Mouse (Mus musculus) hindbrain, embryonic 13.5 days (tissue): ENCODE results near the gene Atg16l2. TPM values are rescaled to one million over a fixed set of nuclear protein-coding genes. Genes with fewer than 3 reads are reported as not detected.

Experiments used
- ATAC-seq: fragments of 200-750 bp; cut with Nextera tagmentation; 2 replicates; pipeline ENCODE4 v1.8.0; 2017; ENCODE audit warnings: moderate TSS enrichment; ENCODE audit not compliant: low FRiP score
- H3K27ac ChIP-seq: fragments of 300-500 bp; sonication (generic); 2 replicates; pipeline ENCODE4 v1.5.1; 2015; ENCODE audit warnings: inconsistent platforms, mild to moderate bottlenecking, moderate library complexity
- H3K27me3 ChIP-seq: fragments of 300-500 bp; sonication (generic); 2 replicates; pipeline ENCODE4 v1.6.1; 2015; ENCODE audit warnings: mild to moderate bottlenecking, inconsistent platforms
- H3K36me3 ChIP-seq: fragments of 300-500 bp; sonication (generic); 2 replicates; pipeline ENCODE4 v1.6.1; 2015; ENCODE audit warnings: mild to moderate bottlenecking, inconsistent platforms
- H3K4me1 ChIP-seq: fragments of 300-500 bp; sonication (generic); replicated peaks from 2 replicates; pipeline ENCODE4 v1.6.1; 2015; ENCODE audit warnings: inconsistent platforms
- H3K4me2 ChIP-seq: fragments of 300-500 bp; sonication (generic); 2 replicates; pipeline ENCODE4 v1.6.1; 2015; ENCODE audit warnings: inconsistent platforms, mild to moderate bottlenecking, moderate library complexity
- H3K4me3 ChIP-seq: fragments of 300-500 bp; sonication (generic); 2 replicates; pipeline ENCODE4 v1.5.1; 2015; ENCODE audit warnings: mild to moderate bottlenecking, inconsistent platforms
- H3K9ac ChIP-seq: fragments of 300-500 bp; sonication (generic); 2 replicates; pipeline ENCODE4 v1.6.1; 2015; ENCODE audit warnings: mild to moderate bottlenecking, inconsistent platforms
- H3K9me3 ChIP-seq: fragments of 300-500 bp; sonication (generic); 2 replicates; pipeline ENCODE4 v1.6.1; 2016; ENCODE audit warnings: inconsistent platforms
- WGBS: fragments of 180-500 bp; shearing (Covaris S2); methylation state at CpG from one replicate; pipeline ENCODE4 v1.1.7; 2015; 5-methylcytosine and 5-hydroxymethylcytosine counted together
- polyA plus RNA-seq: library from polyadenylated mRNA; unstranded; fragments of >200 nt; fragmentation: Nextera tagmentation; extraction: Ambion mirVana; gene quantifications from 2 replicates; pipeline ENCODE4 v1.2.1, GENCODE M21; 2015

The Atg16l2 gene
- polyA plus RNA-seq = 17.5 and 20.8 TPM in 2 replicates

DNA sequence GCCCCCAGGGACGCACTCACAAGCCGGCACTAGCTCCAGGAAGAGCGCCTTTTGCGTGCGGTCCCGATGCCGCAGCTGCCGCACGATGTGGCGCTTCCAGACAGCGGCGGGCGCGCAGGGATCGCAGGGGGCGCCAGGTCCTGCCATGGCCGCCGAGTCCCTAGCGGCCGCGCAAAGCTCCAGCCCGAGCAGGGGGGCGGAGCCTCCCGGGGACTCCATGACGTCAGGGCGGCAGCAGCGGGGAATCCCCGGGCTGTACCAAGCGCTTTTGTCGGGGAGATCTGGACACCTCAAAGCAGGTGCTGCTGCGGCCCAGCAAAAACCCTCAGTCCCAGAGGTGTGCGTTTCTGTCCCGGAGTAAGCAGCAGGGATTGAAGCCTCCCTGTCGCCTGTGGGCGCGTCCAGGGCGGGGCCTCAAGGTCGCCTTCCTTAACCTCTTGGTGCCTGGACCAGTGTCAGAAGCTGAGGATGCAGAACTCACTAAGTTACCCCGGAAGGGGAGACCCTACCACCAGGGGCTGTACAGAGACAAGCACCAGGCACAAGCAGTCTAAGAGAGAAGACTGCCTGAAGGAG, at the start of gene Atg16l2:
Atg16l2 (minus strand) TSS at position 371 of the 576 bp plus-strand sequence.
- peaks cover 21% of the 10 kb centered on the region for H3K4me1 ChIP-seq
- peaks cover 34% of the 10 kb centered on the region for H3K27me3 ChIP-seq
- ATAC-seq = peak; percentile 97
- H3K36me3 ChIP-seq = no peaks in the 10 kb centered on the region
- H3K27ac ChIP-seq = peak within 1 kb of the TSS; percentile 68
- H3K9ac ChIP-seq = peak within 1 kb of the TSS; percentile 78
- peak within 1 kb of the TSS; percentile 70 for H3K4me3 ChIP-seq
- H3K4me2 ChIP-seq = peak within 1 kb of the TSS; percentile 94
- under 1% methylated on average over 39 of the region's 39 CpGs for WGBS
- no peaks in the 10 kb centered on the region for H3K9me3 ChIP-seq

DNA sequence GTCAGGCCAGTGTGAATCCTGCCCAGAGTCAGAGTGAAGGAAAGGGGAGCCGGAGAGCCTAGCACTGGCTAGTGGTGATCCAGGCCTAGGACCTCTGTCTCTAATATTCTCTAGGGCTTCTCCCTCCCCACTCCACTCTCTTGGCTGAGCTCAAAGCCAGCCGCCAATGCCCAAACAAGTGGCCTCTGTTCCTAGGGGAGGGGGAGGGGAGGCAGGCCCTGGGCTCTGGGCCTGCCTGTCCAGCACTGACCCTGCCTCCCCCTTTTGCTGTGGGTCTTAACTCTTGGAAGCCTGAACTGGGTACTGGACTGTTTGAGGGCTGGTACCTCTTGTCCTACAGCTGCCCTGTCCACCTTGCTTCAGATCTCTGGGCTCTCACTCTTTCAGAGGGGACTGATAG, 47.8 kb upstream of the Atg16l2 start:
- H3K4me1 ChIP-seq = peaks cover 20% of the 10 kb centered on the region
- no peak overlapping the region for H3K9ac ChIP-seq
- no peak for ATAC-seq
- 34% methylated on average over 2 of the region's 2 CpGs for WGBS
- H3K4me2 ChIP-seq = no peak overlapping the region
- no peak overlapping the region for H3K4me3 ChIP-seq
- H3K27me3 ChIP-seq = peaks cover 38% of the 10 kb centered on the region
- no peak overlapping the region for H3K27ac ChIP-seq
- H3K9me3 ChIP-seq = no peaks in the 10 kb centered on the region
- no peaks in the 10 kb centered on the region for H3K36me3 ChIP-seq

DNA sequence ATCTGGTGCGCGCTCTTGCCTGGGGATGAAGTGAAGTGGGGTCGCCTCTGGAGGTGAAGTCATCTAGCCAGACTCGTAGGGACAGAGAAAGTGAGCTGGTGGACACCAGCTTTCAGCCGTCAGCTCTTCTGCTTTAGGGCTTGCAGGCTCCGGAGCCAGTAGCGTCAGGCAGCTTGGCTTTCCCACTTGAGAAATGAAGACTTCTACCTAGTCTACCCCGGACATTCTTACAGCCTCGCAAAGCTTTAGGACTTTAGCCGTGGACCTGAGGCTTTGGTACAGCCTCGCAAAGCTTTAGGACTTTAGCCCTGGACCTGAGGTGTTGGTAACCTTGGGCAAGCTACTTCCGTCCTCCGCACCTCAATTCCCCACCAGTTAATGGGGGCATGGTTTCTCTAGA, 46.3 kb upstream of the Atg16l2 start:
- H3K4me2 ChIP-seq = peak overlapping the region; percentile 96
- H3K9me3 ChIP-seq = no peaks in the 10 kb centered on the region
- no peak for ATAC-seq
- WGBS = 5% methylated on average over 13 of the region's 13 CpGs
- no peak overlapping the region for H3K27ac ChIP-seq
- peak overlapping the region; percentile 53 for H3K4me3 ChIP-seq
- no peaks in the 10 kb centered on the region for H3K36me3 ChIP-seq
- H3K9ac ChIP-seq = peak overlapping the region; percentile 71
- peaks cover 20% of the 10 kb centered on the region for H3K4me1 ChIP-seq
- H3K27me3 ChIP-seq = peaks cover 38% of the 10 kb centered on the region

DNA sequence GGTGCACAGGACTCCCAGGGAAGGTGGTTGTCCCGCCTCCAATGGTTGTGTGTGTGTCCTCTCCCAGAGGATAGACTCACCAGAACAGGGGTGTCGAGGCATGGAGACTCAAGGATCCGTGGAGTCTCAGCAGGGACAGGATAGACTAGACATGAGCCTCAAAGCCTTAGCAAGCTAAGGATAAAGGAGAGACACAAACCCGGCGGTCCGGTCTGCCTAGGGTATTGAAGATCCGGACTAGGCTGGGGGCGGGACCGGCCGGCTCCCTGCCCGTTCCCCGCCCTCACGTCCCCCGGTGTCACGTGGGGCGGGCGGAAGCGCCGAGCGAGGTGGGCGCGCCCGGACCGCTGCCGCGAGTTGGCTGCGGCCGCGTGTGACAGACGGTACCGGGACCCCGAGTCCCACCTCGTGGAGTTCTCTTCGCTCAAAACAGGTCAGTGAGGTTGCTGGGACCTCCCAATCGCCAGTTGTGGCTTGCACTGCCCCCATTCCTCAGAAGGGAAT, 45.8 kb upstream of the Atg16l2 start, which contains the start of gene Arap1:
Arap1 (plus strand) TSS at position 301 of the 504 bp plus-strand sequence.
- 1% methylated on average over 35 of the region's 35 CpGs for WGBS
- peak within 1 kb of the TSS; percentile 53 for H3K4me3 ChIP-seq

DNA sequence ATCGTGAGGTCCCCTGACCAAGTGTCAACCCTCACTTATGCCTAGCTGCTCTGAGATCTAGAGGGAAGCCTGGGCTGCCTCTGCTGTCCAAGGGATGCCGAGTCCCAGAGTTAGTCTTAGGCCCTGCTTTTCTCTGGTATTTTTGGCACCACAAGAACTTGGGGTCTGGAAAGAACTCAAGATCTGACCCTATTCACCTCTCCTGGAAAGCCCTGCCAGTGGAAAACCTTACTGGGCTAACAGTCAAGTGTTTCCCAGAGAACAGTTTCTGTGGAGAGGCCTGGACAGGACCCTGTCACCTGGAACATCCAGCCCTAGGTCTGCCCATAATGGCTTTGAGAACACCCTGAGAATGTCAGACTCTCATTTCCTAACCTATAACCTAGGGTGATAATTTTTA, 44.9 kb upstream of the Atg16l2 start:
- no peaks in the 10 kb centered on the region for H3K36me3 ChIP-seq
- 75% methylated on average over 2 of the region's 2 CpGs for WGBS
- no peaks in the 10 kb centered on the region for H3K9me3 ChIP-seq
- ATAC-seq = no peak
- peaks cover 20% of the 10 kb centered on the region for H3K4me1 ChIP-seq
- no peak overlapping the region for H3K4me3 ChIP-seq
- H3K9ac ChIP-seq = no peak overlapping the region
- peaks cover 38% of the 10 kb centered on the region for H3K27me3 ChIP-seq
- H3K27ac ChIP-seq = no peak overlapping the region
- no peak overlapping the region for H3K4me2 ChIP-seq

More for the DNA sequence above, 45.8 kb upstream of the Atg16l2 start, which contains the start of gene Arap1:
- peaks cover 20% of the 10 kb centered on the region for H3K4me1 ChIP-seq
- H3K27me3 ChIP-seq = peaks cover 38% of the 10 kb centered on the region
- no peak within 1 kb of the TSS for H3K27ac ChIP-seq
- no peaks in the 10 kb centered on the region for H3K9me3 ChIP-seq
- H3K4me2 ChIP-seq = peak within 1 kb of the TSS; percentile 96
- peak within 1 kb of the TSS; percentile 71 for H3K9ac ChIP-seq
- no peaks in the 10 kb centered on the region for H3K36me3 ChIP-seq
- ATAC-seq = peak; percentile 57

DNA sequence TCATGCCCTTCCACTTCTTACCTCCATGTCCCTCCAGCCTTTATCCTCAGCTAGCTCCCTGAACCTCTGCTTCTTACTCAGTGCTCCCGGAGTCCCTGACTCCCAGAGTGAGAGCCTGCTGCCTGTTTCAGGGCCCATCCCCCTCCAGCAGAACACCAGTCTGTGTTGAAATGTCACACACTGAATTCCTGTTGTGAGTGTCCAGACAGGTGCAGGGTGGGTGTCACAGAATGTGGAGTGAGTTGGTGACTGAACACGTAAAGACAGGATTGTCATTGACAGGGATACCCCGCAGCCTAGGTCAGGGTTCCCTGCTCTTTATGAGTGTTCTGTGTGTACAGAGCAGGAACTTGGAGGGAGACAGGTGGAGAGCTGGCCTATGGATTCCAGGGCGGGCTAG, 42.8 kb upstream of the Atg16l2 start:
- ATAC-seq = no peak
- H3K4me1 ChIP-seq = peaks cover 20% of the 10 kb centered on the region
- H3K4me3 ChIP-seq = no peak overlapping the region
- no peak overlapping the region for H3K4me2 ChIP-seq
- H3K36me3 ChIP-seq = no peaks in the 10 kb centered on the region
- H3K27ac ChIP-seq = no peak overlapping the region
- WGBS = 76% methylated on average over 4 of the region's 4 CpGs
- peaks cover 30% of the 10 kb centered on the region for H3K27me3 ChIP-seq
- no peaks in the 10 kb centered on the region for H3K9me3 ChIP-seq
- no peak overlapping the region for H3K9ac ChIP-seq

DNA sequence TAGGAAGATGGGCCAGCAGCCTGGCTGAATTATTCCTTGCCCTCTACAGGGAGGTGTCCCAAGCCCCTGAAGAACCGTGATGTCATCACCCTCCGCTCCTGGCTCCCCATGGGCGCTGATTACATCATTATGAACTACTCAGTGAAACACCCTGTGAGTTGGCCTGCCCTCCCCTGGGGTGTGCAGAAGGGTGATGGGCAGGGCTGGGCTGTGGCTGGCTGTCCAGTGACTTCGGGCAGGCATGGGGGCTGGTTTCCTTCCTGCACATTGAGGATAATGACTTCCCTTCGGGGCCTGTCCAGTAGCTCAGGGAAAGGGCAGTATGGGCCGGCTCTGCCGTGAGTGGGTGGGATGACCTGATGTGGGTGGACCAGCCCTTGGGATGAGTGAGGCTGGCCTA, 41.1 kb upstream of the Atg16l2 start:
- Histone ChIP-seq H3K4me2 (no peak overlapping the region), H3K27me3 (peaks cover 12% of the 10 kb centered on the region), H3K9ac (no peak overlapping the region), H3K36me3 (no peaks in the 10 kb centered on the region), H3K27ac (no peak overlapping the region), H3K4me1 (peaks cover 9% of the 10 kb centered on the region), H3K9me3 (no peaks in the 10 kb centered on the region), H3K4me3 (no peak overlapping the region)
- WGBS = 80% methylated on average over 7 of the region's 7 CpGs
- no peak for ATAC-seq

DNA sequence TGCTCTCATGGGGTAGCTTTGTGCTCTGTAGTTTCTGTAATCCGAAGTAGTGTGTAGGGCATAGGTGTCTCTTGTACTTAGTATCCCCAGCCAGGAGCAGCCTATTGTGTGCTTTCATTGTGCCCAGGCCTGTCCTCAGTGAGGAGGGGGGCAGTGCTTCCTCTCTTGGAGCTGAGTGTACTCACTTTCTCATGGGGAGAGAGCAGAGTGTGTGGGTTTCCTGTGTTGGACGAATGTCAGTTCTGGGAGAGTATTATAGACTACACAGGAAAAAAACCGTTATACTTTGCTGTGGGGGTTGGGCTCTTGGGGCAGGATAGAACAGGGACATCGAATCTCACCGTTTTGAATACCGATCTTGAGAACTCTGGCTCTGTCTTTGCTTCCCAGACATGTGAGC, 39.4 kb upstream of the Atg16l2 start:
- ATAC-seq = no peak
- Histone ChIP-seq H3K27ac (no peak overlapping the region), H3K9me3 (no peaks in the 10 kb centered on the region), H3K4me2 (no peak overlapping the region), H3K4me3 (no peak overlapping the region), H3K27me3 (peaks cover 6% of the 10 kb centered on the region; the same call in 1 of the 2 replicates), H3K9ac (no peak overlapping the region), H3K36me3 (no peaks in the 10 kb centered on the region), H3K4me1 (no peaks in the 10 kb centered on the region)
- WGBS = 73% methylated on average over 6 of the region's 6 CpGs

DNA sequence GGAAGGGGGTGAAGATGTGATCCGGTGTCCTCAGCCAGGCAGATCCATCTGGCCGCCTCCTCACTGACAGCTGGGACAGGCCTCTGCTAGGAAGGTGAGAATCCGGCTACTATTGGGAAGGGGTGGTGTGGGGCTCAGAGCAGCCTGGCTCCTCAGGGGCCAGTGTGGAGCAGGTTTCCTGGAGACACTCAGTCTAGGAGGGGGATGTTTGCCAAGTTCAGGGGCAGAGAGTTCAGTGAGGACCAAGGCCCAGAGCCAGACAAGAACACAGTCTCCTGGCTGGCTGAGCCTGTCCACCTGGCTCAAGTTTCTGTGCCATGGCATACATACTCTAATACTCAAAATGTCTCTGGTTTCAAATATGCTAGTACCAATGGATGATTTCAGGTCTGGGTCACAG, 35.4 kb upstream of the Atg16l2 start:
- Histone ChIP-seq H3K27ac (no peak overlapping the region), H3K9ac (no peak overlapping the region), H3K9me3 (no peaks in the 10 kb centered on the region), H3K4me3 (no peak overlapping the region), H3K36me3 (no peaks in the 10 kb centered on the region), H3K27me3 (no peaks in the 10 kb centered on the region), H3K4me2 (no peak overlapping the region), H3K4me1 (peaks cover 1% of the 10 kb centered on the region; the same call in 1 of the 2 replicates)
- 92% methylated on average over 3 of the region's 3 CpGs for WGBS
- ATAC-seq = no peak

DNA sequence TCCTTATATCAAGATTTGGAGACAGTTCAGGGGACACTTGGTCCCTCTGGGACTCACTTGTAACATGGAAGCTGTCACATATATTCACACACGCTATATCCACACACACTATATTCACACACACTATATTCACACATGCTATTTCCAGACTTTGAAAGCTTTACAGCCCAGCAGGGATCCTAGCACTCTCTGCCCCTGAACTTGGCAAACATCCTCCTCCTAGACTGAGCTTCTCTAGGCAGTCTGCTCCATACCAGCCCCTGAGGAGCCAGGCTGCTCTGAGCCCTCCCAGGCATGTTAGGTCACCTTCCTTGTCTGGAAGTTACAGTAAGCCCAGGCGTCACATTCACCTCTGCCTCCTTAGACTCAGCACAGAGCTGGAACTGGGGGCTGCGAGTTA, 34.6 kb upstream of the Atg16l2 start:
- Histone ChIP-seq H3K4me3 (no peak overlapping the region), H3K4me2 (no peak overlapping the region), H3K4me1 (peaks cover 3% of the 10 kb centered on the region; the same call in 1 of the 2 replicates), H3K27me3 (no peaks in the 10 kb centered on the region), H3K36me3 (no peaks in the 10 kb centered on the region), H3K9ac (no peak overlapping the region), H3K27ac (no peak overlapping the region), H3K9me3 (no peaks in the 10 kb centered on the region)
- ATAC-seq = no peak
- WGBS = 94% methylated on average over 3 of the region's 3 CpGs

DNA sequence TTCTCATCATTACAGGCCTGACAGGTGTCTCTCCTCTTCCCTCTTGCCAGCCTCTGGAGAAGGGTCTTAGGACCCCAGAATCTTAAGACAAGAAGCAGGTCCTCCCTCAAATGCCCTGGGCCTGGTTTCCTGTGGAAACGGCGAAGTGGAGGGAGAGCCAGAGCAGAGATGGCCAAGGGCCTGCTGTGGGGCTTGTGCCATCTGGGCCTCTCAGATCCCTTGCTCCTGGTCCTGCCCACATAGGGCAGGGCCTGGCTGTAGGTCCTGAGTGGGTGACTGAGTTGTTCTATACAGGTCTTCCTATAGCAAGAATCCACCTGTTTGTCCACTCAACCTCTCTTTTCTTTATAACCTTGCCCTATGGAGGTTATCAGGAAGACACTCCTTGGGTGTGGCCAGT, 33.2 kb upstream of the Atg16l2 start:
- H3K4me1 ChIP-seq = peaks cover 5% of the 10 kb centered on the region
- H3K4me2 ChIP-seq = no peak overlapping the region
- H3K4me3 ChIP-seq = no peak overlapping the region
- H3K27ac ChIP-seq = no peak overlapping the region
- ATAC-seq = no peak
- WGBS = 93% methylated on average over 2 of the region's 2 CpGs
- H3K9me3 ChIP-seq = no peaks in the 10 kb centered on the region
- no peak overlapping the region for H3K9ac ChIP-seq
- H3K27me3 ChIP-seq = no peaks in the 10 kb centered on the region
- no peaks in the 10 kb centered on the region for H3K36me3 ChIP-seq

DNA sequence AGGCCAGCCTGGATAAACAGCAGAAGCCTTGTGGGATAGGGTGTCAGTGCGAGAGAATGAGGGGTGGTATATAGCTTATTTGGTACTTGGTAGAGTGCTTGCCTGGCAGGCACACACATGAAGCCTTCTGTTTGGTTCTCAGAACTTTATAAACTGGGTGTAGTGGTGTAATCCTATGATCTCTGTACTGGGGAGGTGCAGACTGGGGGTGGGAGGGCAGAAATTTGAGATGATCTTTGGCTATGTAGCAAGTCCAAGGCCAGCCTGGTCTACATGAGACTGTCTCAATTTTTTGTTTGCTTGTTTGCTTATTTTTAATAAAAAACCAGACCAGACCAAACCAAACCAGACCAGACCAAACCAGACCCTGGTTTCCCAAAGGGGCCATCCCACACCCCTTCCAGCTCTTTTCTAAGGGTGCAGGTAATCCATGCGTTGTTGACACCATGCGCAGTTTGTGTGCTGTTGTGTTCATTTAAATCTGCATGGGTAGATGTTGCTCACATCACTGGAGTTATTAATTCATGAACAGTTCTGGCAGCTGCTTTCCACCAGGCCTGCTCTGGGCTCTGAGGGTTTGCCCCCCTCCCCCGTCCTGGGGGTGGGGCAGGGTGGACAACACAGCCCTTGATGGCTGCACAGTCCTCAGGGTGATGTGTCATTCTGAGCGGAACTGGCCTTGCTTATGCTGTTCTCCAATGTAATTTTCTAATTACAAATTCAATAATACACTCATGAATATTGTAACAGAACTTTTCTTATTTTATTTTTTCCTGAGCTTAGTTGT, 30.2 kb upstream of the Atg16l2 start:
- WGBS = 77% methylated on average over 5 of the region's 5 CpGs
- H3K4me2 ChIP-seq = no peak overlapping the region
- H3K27ac ChIP-seq = no peak overlapping the region
- no peaks in the 10 kb centered on the region for H3K27me3 ChIP-seq
- no peak overlapping the region for H3K9ac ChIP-seq
- no peaks in the 10 kb centered on the region for H3K36me3 ChIP-seq
- no peak for ATAC-seq
- no peak overlapping the region for H3K4me3 ChIP-seq
- peaks cover 23% of the 10 kb centered on the region for H3K4me1 ChIP-seq
- no peaks in the 10 kb centered on the region for H3K9me3 ChIP-seq
